Mouse (Mus musculus): ENCODE measurements around the gene Natd1.

- no peak for TF ChIP-seq CTCF (IDR thresholded peaks at IDR 0.05; ENCODE audit: low read depth, low read length)
- no peak for TF ChIP-seq POLR2A (IDR thresholded peaks at IDR 0.05; ENCODE audit: extremely low read depth, insufficient read depth, low read length)
These were observed 8.1 kb downstream of the Natd1 start for GRCm38 (mm10) chr11:60906449-60906848.

All from liver, adult 2 months (tissue).